Mouse (Mus musculus): ENCODE measurements around the gene Scg5.

Scg5 gene

GRCm38 (mm10) chr2:113728581-113728980, 100.3 kb downstream of the Scg5 start:
- DNase-seq = no peak

Measured in right cerebral cortex, postnatal 14 days (tissue).